Mouse (Mus musculus) gastrocnemius, postnatal 25 days (tissue): ENCODE measurements around the gene Cd300e. TPM values are rescaled to one million over a fixed set of nuclear protein-coding genes. Genes with fewer than 3 reads are reported as not detected.

Experiments used
- total RNA-seq, 2 experiments: library from RNA; stranded (reverse); gene quantifications; 1 replicate in 1 of 2; 2 replicates in 1 of 2; pipeline ENCODE4 v1.2.3; 2021

The Cd300e gene
- total RNA-seq, 2 experiments from 2014 or later: not detected

Other genes with a start within 250 kb of the Cd300e start
- 10 to 100 TPM; 31.2 to 47.0 TPM for gene Gprc5c, start 211.0 kb downstream of the Cd300e start, total RNA-seq
- gene Cd300a, start 172.1 kb downstream of the Cd300e start, total RNA-seq: under 1 TPM; 0.43 to 0.72 TPM
- gene Cd300lb, start 127.8 kb downstream of the Cd300e start, total RNA-seq: under 1 TPM in 1 of 2 experiments, not detected in 1; 0.19 TPM
- not detected for gene Cd300c, start 93.0 kb downstream of the Cd300e start, total RNA-seq
- gene Cd300ld, start 72.3 kb downstream of the Cd300e start, total RNA-seq: under 1 TPM; 0.13 to 0.35 TPM
- gene Cd300c2, start 60.3 kb downstream of the Cd300e start, total RNA-seq: under 1 TPM in 1 of 2 experiments, not detected in 1; 0.54 TPM
- gene Cd300ld2, start 46.0 kb downstream of the Cd300e start, total RNA-seq: not detected
- not detected for gene Cd300ld4, start 35.2 kb downstream of the Cd300e start, total RNA-seq
- gene Cd300ld5, start 24.4 kb downstream of the Cd300e start, total RNA-seq: 1 to 10 TPM in 1 of 2 experiments, not detected in 1; 3.5 TPM
- 1 to 10 TPM; 1.2 to 3.7 TPM for gene Cd300ld3, start 13.8 kb downstream of the Cd300e start, total RNA-seq
- gene Rab37, start 29.3 kb upstream of the Cd300e start, total RNA-seq: under 1 TPM in 1 of 2 experiments, not detected in 1; 0.19 TPM
- gene Cd300lf, start 71.8 kb upstream of the Cd300e start, total RNA-seq: not detected
- gene Slc9a3r1, start 101.2 kb upstream of the Cd300e start, total RNA-seq: 1 to 10 TPM; 2.3 to 3.9 TPM
- 1 to 10 TPM; 4.1 to 5.8 TPM for gene Tmem104, start 125.3 kb upstream of the Cd300e start, total RNA-seq
- 10 to 100 TPM; 10.7 to 13.2 TPM for gene Nat9, start 125.7 kb upstream of the Cd300e start, total RNA-seq
- gene Grin2c, start 205.1 kb upstream of the Cd300e start, total RNA-seq: under 1 TPM in 1 of 2 experiments, not detected in 1; 0.05 TPM
- gene Fdxr, start 214.9 kb upstream of the Cd300e start, total RNA-seq: 1 to 10 TPM; 3.6 to 3.8 TPM
- 1 to 10 TPM; 2.9 to 3.6 TPM for gene Fads6, start 235.5 kb upstream of the Cd300e start, total RNA-seq
- not detected for gene Otop2, start 245.0 kb upstream of the Cd300e start, total RNA-seq